Mouse (Mus musculus) intestine, postnatal 0 days (tissue): ENCODE results near the gene Pde11a. TPM values are rescaled to one million over a fixed set of nuclear protein-coding genes. Genes with fewer than 3 reads are reported as not detected.

Experiments
- ATAC-seq: fragments of 200-750 bp; cut with Nextera tagmentation; 2 replicates; pipeline ENCODE4 v1.8.0; 2017; ENCODE audit warnings: mild to moderate bottlenecking, moderate TSS enrichment, moderate library complexity
- H3K27ac ChIP-seq: fragments of 300-500 bp; sonication (generic); 2 replicates; pipeline ENCODE4 v1.5.1; 2014; ENCODE audit warnings: mild to moderate bottlenecking, low read depth, low read length, moderate library complexity
- H3K27me3 ChIP-seq: fragments of 300-500 bp; sonication (generic); replicated peaks from 2 replicates; pipeline ENCODE4 v1.6.1; 2014; ENCODE audit warnings: low read length, mixed read lengths; ENCODE audit not compliant: control insufficient read depth, insufficient read depth
- H3K36me3 ChIP-seq: fragments of 300-500 bp; sonication (generic); 2 replicates; pipeline ENCODE4 v1.6.1; 2014; ENCODE audit warnings: mild to moderate bottlenecking, moderate library complexity; ENCODE audit not compliant: control insufficient read depth, insufficient read depth
- H3K4me1 ChIP-seq: fragments of 300-500 bp; sonication (generic); replicated peaks from 2 replicates; pipeline ENCODE4 v1.6.1; 2014; ENCODE audit warnings: antibody characterized with exemption, low read length, mixed read lengths; ENCODE audit not compliant: control insufficient read depth, insufficient read depth
- H3K4me2 ChIP-seq: fragments of 300-500 bp; sonication (generic); replicated peaks from 2 replicates; pipeline ENCODE4 v1.6.1; 2014; ENCODE audit warnings: low read depth, mild to moderate bottlenecking, moderate library complexity
- H3K4me3 ChIP-seq: fragments of 300-500 bp; sonication (generic); 2 replicates; pipeline ENCODE4 v1.5.1; 2014; ENCODE audit warnings: low read depth, low read length
- H3K9ac ChIP-seq: fragments of 300-500 bp; sonication (generic); 2 replicates; pipeline ENCODE4 v1.6.1; 2014; ENCODE audit warnings: mild to moderate bottlenecking, low read depth, low read length
- H3K9me3 ChIP-seq: fragments of 300-500 bp; sonication (generic); 2 replicates; pipeline ENCODE4 v1.6.1; 2016; ENCODE audit warnings: mixed run types; ENCODE audit not compliant: control insufficient read depth
- CTCF ChIP-seq: sonication (generic); IDR thresholded peaks from 2 replicates; pipeline ENCODE4 v1.5.1; 2016; ENCODE audit warnings: low read depth, mild to moderate bottlenecking, control low read depth, antibody characterized with exemption, moderate library complexity
- WGBS: fragments of 180-500 bp; shearing (Covaris S2); extraction: QIAGEN DNeasy Blood & Tissue Kit; methylation state at CpG from one replicate; pipeline ENCODE4 v1.1.7; 2014; 5-methylcytosine and 5-hydroxymethylcytosine counted together
- polyA plus RNA-seq: library from polyadenylated mRNA; unstranded; fragments of >200 nt; fragmentation: Nextera tagmentation; extraction: Ambion mirVana; gene quantifications from 2 replicates; pipeline ENCODE4 v1.2.1, GENCODE M21; 2015

The Pde11a gene
- polyA plus RNA-seq, 1 experiment from 2014 or later = 0.17 TPM

GRCm38 (mm10) chr2:76126651-76127050 is 211.9 kb downstream of the Pde11a start:
- H3K27ac ChIP-seq = no peak overlapping the region
- no peaks in the 10 kb centered on the region for H3K27me3 ChIP-seq
- H3K9ac ChIP-seq = no peak overlapping the region
- H3K4me1 ChIP-seq = 0 out of 2 replicates have a peak, but pooled peaks cover 6% of the 10 kb centered on the region
- H3K9me3 ChIP-seq = no peaks in the 10 kb centered on the region
- TF ChIP-seq CTCF = no peak
- no peak overlapping the region for H3K4me2 ChIP-seq
- no peaks in the 10 kb centered on the region for H3K36me3 ChIP-seq
- no peak overlapping the region for H3K4me3 ChIP-seq
- 92% methylated on average over 6 of the region's 6 CpGs for WGBS
- ATAC-seq = no peak

- no peak for ATAC-seq
- no peak overlapping the region for H3K4me2 ChIP-seq
- H3K9me3 ChIP-seq = no peaks in the 10 kb centered on the region
- no peaks in the 10 kb centered on the region for H3K36me3 ChIP-seq
- H3K27ac ChIP-seq = no peak overlapping the region
- WGBS = 67% methylated on average over 6 of the region's 6 CpGs
- no peak for TF ChIP-seq CTCF
- no peak overlapping the region for H3K9ac ChIP-seq
- H3K4me3 ChIP-seq = no peak overlapping the region
- H3K27me3 ChIP-seq = no peaks in the 10 kb centered on the region
- H3K4me1 ChIP-seq = 0 out of 2 replicates have a peak, but pooled peaks cover 6% of the 10 kb centered on the region
Observed at GRCm38 (mm10) chr2:76124821-76125220, 213.8 kb downstream of the Pde11a start.

- WGBS = 82% methylated on average over 6 of the region's 6 CpGs
- no peak for ATAC-seq
- no peaks in the 10 kb centered on the region for H3K9me3 ChIP-seq
- no peaks in the 10 kb centered on the region for H3K36me3 ChIP-seq
- H3K27me3 ChIP-seq = no peaks in the 10 kb centered on the region
- no peaks in the 10 kb centered on the region for H3K4me1 ChIP-seq
- no peak overlapping the region for H3K4me3 ChIP-seq
- no peak for TF ChIP-seq CTCF
- no peak overlapping the region for H3K4me2 ChIP-seq
- H3K9ac ChIP-seq = no peak overlapping the region
- no peak overlapping the region for H3K27ac ChIP-seq
Observed at GRCm38 (mm10) chr2:76122167-76122566, 216.4 kb downstream of the Pde11a start.

GRCm38 (mm10) chr2:76119848-76120247 is 218.7 kb downstream of the Pde11a start:
- ATAC-seq = no peak

GRCm38 (mm10) chr2:76118491-76118890 is 220.1 kb downstream of the Pde11a start:
- TF ChIP-seq CTCF = no peak
- WGBS = 40% methylated on average over 5 of the region's 5 CpGs
- no peak overlapping the region for H3K27ac ChIP-seq

More at GRCm38 (mm10) chr2:76119848-76120247, 218.7 kb downstream of the Pde11a start:
- Histone ChIP-seq H3K9me3 (no peaks in the 10 kb centered on the region), H3K4me1 (no peaks in the 10 kb centered on the region), H3K36me3 (no peaks in the 10 kb centered on the region), H3K27ac (no peak overlapping the region), H3K27me3 (no peaks in the 10 kb centered on the region), H3K9ac (no peak overlapping the region), H3K4me3 (no peak overlapping the region), H3K4me2 (no peak overlapping the region)
- TF ChIP-seq CTCF = peak; percentile 24
- 62% methylated on average over 2 of the region's 2 CpGs for WGBS

GRCm38 (mm10) chr2:76117219-76117618 is 221.4 kb downstream of the Pde11a start:
- Histone ChIP-seq H3K27me3 (no peaks in the 10 kb centered on the region), H3K4me1 (no peaks in the 10 kb centered on the region), H3K4me3 (no peak overlapping the region), H3K4me2 (no peak overlapping the region), H3K9ac (no peak overlapping the region), H3K9me3 (no peaks in the 10 kb centered on the region), H3K36me3 (no peaks in the 10 kb centered on the region), H3K27ac (no peak overlapping the region)
- TF ChIP-seq CTCF = no peak
- no peak for ATAC-seq
- 83% methylated on average over 1 of the region's 1 CpGs for WGBS

More at GRCm38 (mm10) chr2:76118491-76118890, 220.1 kb downstream of the Pde11a start:
- ATAC-seq = no peak
- Histone ChIP-seq H3K4me3 (no peak overlapping the region), H3K9me3 (no peaks in the 10 kb centered on the region), H3K36me3 (no peaks in the 10 kb centered on the region), H3K9ac (no peak overlapping the region), H3K27me3 (no peaks in the 10 kb centered on the region), H3K4me1 (no peaks in the 10 kb centered on the region), H3K4me2 (no peak overlapping the region)

- WGBS = 40% methylated on average over 1 of the region's 1 CpGs
- TF ChIP-seq CTCF = peak; percentile 77
- H3K4me1 ChIP-seq = no peaks in the 10 kb centered on the region
- H3K9me3 ChIP-seq = no peaks in the 10 kb centered on the region
- no peak for ATAC-seq
- no peak overlapping the region for H3K27ac ChIP-seq
- no peak overlapping the region for H3K4me3 ChIP-seq
- H3K27me3 ChIP-seq = no peaks in the 10 kb centered on the region
- H3K9ac ChIP-seq = no peak overlapping the region
- H3K36me3 ChIP-seq = no peaks in the 10 kb centered on the region
- H3K4me2 ChIP-seq = no peak overlapping the region
Observed at GRCm38 (mm10) chr2:76115696-76116095, 222.9 kb downstream of the Pde11a start.
